Mouse (Mus musculus): Measurements from ENCODE around the gene Scnn1g. TPM values are rescaled to one million over a fixed set of nuclear protein-coding genes. Genes with fewer than 3 reads are reported as not detected.

Scnn1g gene
- total RNA-seq, 2 experiments from 2014 or later, result not detected

DNA sequence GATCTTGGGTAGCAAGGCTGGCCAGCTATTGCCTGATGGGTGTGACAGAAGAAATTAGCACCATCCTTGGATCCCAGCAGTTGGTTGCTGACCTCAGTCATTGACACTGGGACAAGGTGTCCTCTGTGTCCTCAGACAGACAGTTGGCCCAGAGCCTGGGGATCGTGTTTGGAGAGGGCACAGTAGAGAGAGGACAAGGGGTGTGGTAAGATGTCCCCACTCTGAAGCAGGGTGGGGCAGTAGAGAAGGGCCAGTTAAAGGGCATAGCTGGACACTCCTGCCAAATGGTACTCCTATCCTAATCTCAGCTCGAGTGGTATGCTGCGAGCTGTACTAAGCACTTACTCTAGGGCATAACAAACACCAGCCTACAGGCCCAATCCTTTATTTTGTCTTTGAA, 33.6 kb downstream of the Scnn1g start:
- intact Hi-C loops (cut with DNase I), result no loop called here

DNA sequence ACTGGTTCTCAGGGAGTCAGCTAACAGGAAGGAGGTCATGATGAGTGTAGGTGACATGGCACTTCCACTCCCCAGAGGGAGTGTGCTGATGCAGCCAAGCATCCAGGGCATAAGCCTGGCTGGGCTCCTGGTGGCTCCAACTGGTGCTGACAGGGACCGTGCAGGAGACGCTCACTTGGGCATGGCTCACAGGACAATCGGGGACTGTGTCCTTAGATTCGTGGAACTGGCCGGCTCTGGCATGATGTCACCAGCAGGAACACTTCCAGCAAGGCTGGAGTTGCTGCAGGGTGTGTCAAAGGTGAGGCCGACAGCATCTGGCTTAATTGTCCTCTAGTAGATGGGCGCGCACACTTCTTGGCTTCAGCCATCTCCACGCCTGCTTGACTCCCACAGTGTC, 34.7 kb downstream of the Scnn1g start:
- intact Hi-C loops (cut with DNase I), result no loop called here
- no peak for DNase-seq (ENCODE audit: low spot score)

More for the DNA sequence above, 33.6 kb downstream of the Scnn1g start:
- no peak for DNase-seq (ENCODE audit: low spot score)

GRCm38 (mm10) chr7:121778553-121778952, 44.3 kb downstream of the Scnn1g start:
- DNase-seq (ENCODE audit: low spot score), result no peak
- intact Hi-C loops (cut with DNase I), result no loop called here

DNA sequence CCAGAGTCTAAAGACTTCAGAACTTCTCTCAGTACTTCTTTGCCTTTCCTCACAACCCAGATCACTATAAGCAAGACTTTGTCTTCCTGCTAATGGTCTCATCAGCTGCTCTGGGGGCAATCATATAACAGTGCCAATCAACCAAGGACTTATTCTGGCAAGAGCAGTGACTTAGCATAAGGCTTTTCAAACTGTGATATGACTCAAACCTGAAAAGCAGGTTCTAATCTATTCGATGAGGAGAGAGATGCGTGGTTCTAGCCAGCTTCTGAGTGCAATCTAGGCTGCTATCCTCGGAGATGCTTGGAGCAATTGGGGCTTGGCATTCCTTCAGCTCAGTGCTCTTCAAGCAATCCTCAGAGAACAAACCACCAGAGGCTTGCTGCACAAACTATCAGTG, 44.7 kb downstream of the Scnn1g start:
- no peak for DNase-seq (ENCODE audit: low spot score)
- intact Hi-C loops (cut with DNase I), result no loop called here

DNA sequence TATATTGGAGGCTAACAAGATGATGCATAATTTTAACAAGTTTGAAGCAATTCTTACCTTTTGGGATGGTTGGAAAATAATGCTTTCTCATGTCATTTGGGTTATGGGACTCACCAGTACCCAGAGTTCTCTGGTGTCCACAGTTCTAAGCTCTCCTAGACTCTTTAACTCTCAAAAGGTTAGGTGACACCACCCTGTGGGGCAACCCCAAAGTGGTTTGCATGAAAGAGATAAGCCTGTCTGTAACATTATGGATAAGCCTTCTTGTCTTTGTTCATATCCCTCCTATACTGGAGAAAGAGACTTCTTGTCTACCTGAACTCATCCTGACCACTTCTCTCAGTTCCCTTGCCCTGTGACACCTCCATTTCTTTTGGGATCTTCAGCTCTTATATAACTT, 45.1 kb downstream of the Scnn1g start:
- intact Hi-C loops (cut with DNase I), result no loop called here
- DNase-seq (ENCODE audit: low spot score), result no peak

DNA sequence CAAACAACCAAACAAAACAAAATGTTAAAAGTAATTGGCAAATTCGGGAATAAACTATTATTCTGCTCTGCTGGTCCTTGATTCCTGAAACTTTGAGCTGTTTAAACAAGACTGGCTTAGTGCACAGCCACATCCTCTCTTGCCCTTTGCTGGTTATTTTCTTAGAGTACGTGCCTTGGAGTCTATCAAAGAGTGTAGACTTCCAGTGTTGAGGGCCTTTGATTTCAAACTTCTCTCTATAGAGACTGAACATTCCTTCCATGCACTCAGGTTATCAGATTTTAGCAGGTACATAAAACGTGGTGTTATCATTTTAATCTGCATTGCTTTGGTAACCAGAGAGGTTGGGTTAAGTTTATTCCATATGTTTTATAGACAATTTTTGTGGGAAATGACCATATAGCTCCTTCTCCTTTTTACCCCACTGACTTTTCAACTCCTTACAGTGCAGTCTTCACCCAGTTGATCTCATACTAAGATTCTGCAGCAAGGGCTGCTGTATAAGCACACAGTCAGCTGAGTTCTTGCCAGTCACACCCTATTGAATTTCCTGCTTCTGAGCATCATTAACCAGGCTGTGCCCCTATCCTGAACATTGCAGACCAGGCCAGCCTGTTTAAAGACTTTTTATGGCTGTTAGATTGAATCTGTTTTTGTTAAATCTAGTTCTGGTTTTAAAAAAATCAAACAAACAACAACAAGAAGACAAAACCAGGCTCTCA, 48.1 kb downstream of the Scnn1g start:
- DNase-seq (ENCODE audit: low spot score), result no peak
- intact Hi-C loops (cut with DNase I), result no loop called here

GRCm38 (mm10) chr7:121785651-121786228, 51.5 kb downstream of the Scnn1g start:
- intact Hi-C loops (cut with DNase I), result no loop called here
- no peak for DNase-seq (ENCODE audit: low spot score)

- no peak for DNase-seq (ENCODE audit: low spot score)
- intact Hi-C loops (cut with DNase I), result no loop called here
These were observed 63.5 kb downstream of the Scnn1g start for GRCm38 (mm10) chr7:121797781-121798180.

GRCm38 (mm10) chr7:121802471-121802870, 68.2 kb downstream of the Scnn1g start:
- intact Hi-C loops (cut with DNase I), result no loop called here
- DNase-seq (ENCODE audit: low spot score), result no peak

DNA sequence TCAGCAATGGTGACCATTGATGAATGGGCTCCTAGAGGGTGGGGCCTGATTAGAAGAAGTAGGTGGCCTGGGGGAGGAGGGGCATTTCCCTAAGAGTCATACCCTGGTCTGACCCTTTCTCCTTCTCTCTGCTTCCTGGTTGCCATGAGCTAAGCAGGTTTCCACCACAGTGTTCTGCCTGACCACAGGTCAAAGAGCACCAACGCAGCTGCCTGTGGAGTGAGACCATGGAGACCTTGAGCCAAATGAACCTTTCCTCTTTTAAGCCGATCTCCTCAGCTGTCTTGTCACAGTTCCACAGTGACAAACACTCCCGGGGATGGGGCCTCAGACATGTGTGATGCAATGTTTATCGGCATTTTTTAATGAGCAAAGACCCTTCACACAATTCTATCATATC, 68.7 kb downstream of the Scnn1g start:
- intact Hi-C loops (cut with DNase I), result no loop called here
- no peak for DNase-seq (ENCODE audit: low spot score)

DNA sequence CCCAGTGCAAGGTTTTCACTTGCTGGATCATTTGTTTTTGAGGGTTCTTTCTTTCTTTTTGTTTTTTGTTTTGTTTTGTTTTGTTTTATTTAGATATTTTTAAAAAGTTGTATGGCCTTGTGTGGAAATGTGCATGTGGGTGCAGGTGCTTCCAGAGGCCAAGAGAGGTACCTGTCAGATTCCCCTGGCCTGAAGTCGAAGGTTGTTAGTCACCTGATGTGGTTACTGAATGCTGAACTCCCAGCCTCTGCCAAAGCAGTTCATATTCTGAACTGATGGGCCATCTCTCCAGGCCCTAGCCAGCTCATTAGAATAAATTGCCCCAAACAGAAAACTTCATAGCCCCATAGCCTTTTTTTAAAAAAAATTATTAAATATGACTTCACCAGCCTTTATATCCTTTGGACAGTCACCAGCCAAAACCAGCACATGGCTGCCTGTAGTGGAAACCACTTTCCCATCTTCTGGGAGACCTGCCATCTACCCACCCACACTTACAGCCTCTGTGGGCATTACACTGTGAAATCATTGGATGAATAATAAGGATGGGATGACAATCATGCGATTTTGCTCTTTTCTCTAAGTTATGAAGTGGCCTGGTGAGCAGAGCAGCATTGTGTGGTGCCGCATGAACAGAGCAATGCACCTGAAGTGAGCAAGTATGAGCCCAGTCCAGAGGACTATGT, 71.7 kb downstream of the Scnn1g start:
- DNase-seq (ENCODE audit: low spot score), result no peak
- intact Hi-C loops (cut with DNase I), result no loop called here

- intact Hi-C loops (cut with DNase I), result no loop called here
- no peak for DNase-seq (ENCODE audit: low spot score)
These were observed 73.7 kb downstream of the Scnn1g start for GRCm38 (mm10) chr7:121807726-121808580.

Other genes starting within 250 kb of the Scnn1g start
- gene Usp31, start 27.2 kb upstream of the Scnn1g start, total RNA-seq (2021), result 1 to 10 TPM; 8.1 to 9.7 TPM
- not detected for gene Scnn1b, start 130.6 kb downstream of the Scnn1g start, total RNA-seq (2021)
- gene Cog7, start 247.2 kb downstream of the Scnn1g start, total RNA-seq (2021), result 10 to 100 TPM; 13.8 to 15.2 TPM

All from heart, postnatal 25 days (tissue).